Mouse (Mus musculus) myocyte (in vitro differentiated cells): ENCODE data around the gene Ttbk1. TPM values are rescaled to one million over a fixed set of nuclear protein-coding genes. Genes with fewer than 3 reads are reported as not detected.

Experiments
- H3K27me3 ChIP-seq: one replicate; pipeline ENCODE4 v1.6.1; 2011; ENCODE audit not compliant: control insufficient read depth, insufficient read depth, insufficient read length
- H3K36me3 ChIP-seq: one replicate; pipeline ENCODE4 v1.6.1; 2011; ENCODE audit not compliant: control insufficient read depth, insufficient read depth
- H3K4me2 ChIP-seq: one replicate; pipeline ENCODE4 v1.6.1; 2011; ENCODE audit warnings: low read depth, control low read depth
- H3K4me3 ChIP-seq: one replicate; pipeline ENCODE4 v1.5.1; 2011; ENCODE audit warnings: mild to moderate bottlenecking, control low read depth, moderate library complexity
- H3K79me2 ChIP-seq: one replicate; pipeline ENCODE4 v1.6.1; 2011; ENCODE audit not compliant: control insufficient read depth, insufficient read depth
- H3ac ChIP-seq: one replicate; pipeline ENCODE4 v1.6.1; 2011; ENCODE audit not compliant: control insufficient read depth, insufficient read length
- CEBPB ChIP-seq: IDR thresholded peaks from 2 replicates; pipeline ENCODE4 v1.6.1; 2011; ENCODE audit warnings: mild to moderate bottlenecking, moderate library complexity; ENCODE audit not compliant: poor library complexity, insufficient read depth, severe bottlenecking
- E2F4 ChIP-seq: IDR thresholded peaks from one replicate; pipeline ENCODE4 v1.6.1; 2011; ENCODE audit warnings: mild to moderate bottlenecking, control low read depth, moderate library complexity; ENCODE audit not compliant: insufficient read depth
- MAX ChIP-seq: IDR thresholded peaks from one replicate; pipeline ENCODE4 v1.6.1; 2011; ENCODE audit warnings: low read depth, mild to moderate bottlenecking, control low read depth
- MYOD1 ChIP-seq, 3 experiments: IDR thresholded peaks; one replicate each; pipeline ENCODE4 v1.6.1; 2011; ENCODE audit warnings: control low read depth in 2 of 3, low read depth in 2 of 3, mild to moderate bottlenecking in 2 of 3, moderate library complexity in 1 of 3; ENCODE audit not compliant: insufficient read length in 2 of 3, control insufficient read depth in 1 of 3
- MYOG ChIP-seq, 3 experiments: IDR thresholded peaks; one replicate each; pipeline ENCODE4 v1.6.1; 2011; ENCODE audit warnings: control low read depth in 2 of 3, low read depth in 2 of 3, mild to moderate bottlenecking in 2 of 3; ENCODE audit not compliant: insufficient read length in 2 of 3, control insufficient read depth in 1 of 3, insufficient read depth in 1 of 3
- POLR2A ChIP-seq: IDR thresholded peaks from one replicate; pipeline ENCODE4 v1.6.1; 2011; ENCODE audit warnings: low read depth, mild to moderate bottlenecking, control low read depth, moderate library complexity; ENCODE audit not compliant: insufficient read length
- POLR2AphosphoS2 ChIP-seq: IDR thresholded peaks from one replicate; pipeline ENCODE4 v1.6.1; 2011; ENCODE audit warnings: low read depth, control low read depth; ENCODE audit not compliant: insufficient read length
- REST ChIP-seq: IDR thresholded peaks from one replicate; pipeline ENCODE4 v1.6.1; 2011; ENCODE audit warnings: mild to moderate bottlenecking, control low read depth, moderate library complexity; ENCODE audit not compliant: insufficient read depth, insufficient read length
- SRF ChIP-seq: IDR thresholded peaks from one replicate; pipeline ENCODE4 v1.6.1; 2011; ENCODE audit warnings: low read depth; ENCODE audit not compliant: control insufficient read depth, insufficient read length
- TCF12 ChIP-seq: IDR thresholded peaks from one replicate; pipeline ENCODE4 v1.6.1; 2011; ENCODE audit warnings: mild to moderate bottlenecking, control low read depth; ENCODE audit not compliant: poor library complexity, insufficient read depth, severe bottlenecking
- TCF3 ChIP-seq: IDR thresholded peaks from one replicate; pipeline ENCODE4 v1.6.1; 2011; ENCODE audit warnings: low read depth, control low read depth; ENCODE audit not compliant: insufficient read length
- USF1 ChIP-seq: IDR thresholded peaks from one replicate; pipeline ENCODE4 v1.6.1; 2011; ENCODE audit warnings: low read depth, mild to moderate bottlenecking, control low read depth, moderate library complexity
- polyA plus RNA-seq: library from polyadenylated mRNA; unstranded; fragments of >200 nt; fragmentation: generic; extraction: Trizol; gene quantifications from one replicate; pipeline ENCODE4 v1.2.1, GENCODE M21; 2012; ENCODE audit warnings: missing spikeins

Ttbk1 gene
- not detected for polyA plus RNA-seq

DNA sequence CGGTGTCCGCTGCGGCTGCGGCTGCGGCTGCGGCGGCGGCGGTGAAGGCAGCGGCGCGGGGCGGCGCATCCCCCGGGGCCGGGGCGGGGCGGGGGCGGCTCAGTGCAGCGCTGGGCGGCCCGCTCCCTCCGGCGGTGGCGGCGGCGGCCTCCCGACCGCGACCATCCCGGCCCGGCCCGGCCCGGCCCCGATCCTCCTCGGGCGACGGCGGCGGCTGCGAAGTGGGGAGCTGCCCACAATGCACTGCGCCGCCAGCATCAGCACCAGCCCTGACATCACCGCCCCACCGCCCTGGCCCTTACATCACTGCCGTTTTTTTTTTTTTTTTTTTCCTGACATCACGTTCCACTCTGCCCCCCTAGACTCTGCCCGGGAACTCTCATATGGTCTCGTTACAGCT lies at the start of gene Ttbk1:
TSS of gene Ttbk1 (minus strand) at position 245 of the 400 bp plus-strand sequence.
- no peak for TF ChIP-seq MAX
- no peak for TF ChIP-seq CEBPB
- no peak for TF ChIP-seq USF1
- no peak for TF ChIP-seq MYOG (IDR thresholded peaks at IDR 0.05; ENCODE audit: control insufficient read depth in 1 of 3, insufficient read depth in 1 of 3, insufficient read length in 2 of 3, low read depth in 2 of 3)
- no peak for TF ChIP-seq E2F4
- TF ChIP-seq REST: no peak
- no peak for TF ChIP-seq MYOD1 (IDR thresholded peaks at IDR 0.05; ENCODE audit: control insufficient read depth in 1 of 3, insufficient read length in 2 of 3, low read depth in 2 of 3)
- TF ChIP-seq POLR2A: no peak
- no peak for TF ChIP-seq TCF12
- TF ChIP-seq TCF3: no peak
- TF ChIP-seq SRF: no peak
- TF ChIP-seq POLR2AphosphoS2: no peak

DNA sequence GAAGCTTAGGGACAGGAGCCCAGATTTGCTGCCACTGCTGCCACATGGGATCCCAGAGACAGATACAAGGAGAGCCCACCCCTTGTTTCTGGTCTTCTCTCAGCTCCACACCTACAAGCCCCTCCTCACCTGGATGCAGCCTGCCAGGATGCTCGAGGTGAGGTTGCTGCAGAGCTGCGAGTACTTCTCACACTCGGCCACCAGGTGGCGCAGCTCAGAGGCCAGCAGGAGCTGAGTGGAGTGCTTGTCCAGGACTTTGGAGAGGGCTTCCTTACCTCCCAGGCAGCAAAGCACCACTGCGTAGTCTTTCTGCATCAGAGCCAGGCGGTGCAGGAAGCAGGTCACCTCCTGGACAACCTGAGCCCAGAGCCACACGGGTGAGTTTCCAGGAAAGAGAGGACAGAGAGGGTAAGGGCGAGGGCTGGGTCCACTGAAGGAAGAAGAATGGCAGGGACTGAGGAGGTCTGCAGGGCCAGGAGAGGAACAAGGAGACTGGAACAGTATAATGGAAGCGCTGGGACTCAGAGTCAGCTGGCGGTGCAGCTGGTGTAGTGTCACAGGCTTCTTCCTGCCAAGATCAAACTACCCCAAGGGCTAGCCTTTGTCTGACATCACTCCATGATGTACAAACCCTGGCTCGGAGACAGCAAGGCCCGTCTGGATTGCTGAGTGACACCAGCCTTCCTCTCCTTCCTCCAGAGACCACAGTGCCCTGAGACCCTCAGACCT lies 38.3 kb upstream of the Ttbk1 start:
- H3K79me2 ChIP-seq: no peaks in the 10 kb centered on the region
- no peak overlapping the region for H3ac ChIP-seq
- no peak overlapping the region for H3K4me3 ChIP-seq
- no peak for TF ChIP-seq USF1
- no peak for TF ChIP-seq E2F4
- no peak for TF ChIP-seq MYOG (IDR thresholded peaks at IDR 0.05; ENCODE audit: control insufficient read depth in 1 of 3, insufficient read depth in 1 of 3, insufficient read length in 2 of 3, low read depth in 2 of 3)
- no peak for TF ChIP-seq SRF
- TF ChIP-seq TCF12: no peak
- TF ChIP-seq REST: no peak
- no peak for TF ChIP-seq MAX
- TF ChIP-seq POLR2AphosphoS2: no peak
- TF ChIP-seq TCF3: no peak
- no peak for TF ChIP-seq CEBPB
- H3K36me3 ChIP-seq: no peaks in the 10 kb centered on the region
- peaks cover 24% of the 10 kb centered on the region for H3K27me3 ChIP-seq
- no peak overlapping the region for H3K4me2 ChIP-seq

More for the DNA sequence above, at the start of gene Ttbk1:
- no peaks in the 10 kb centered on the region for H3K36me3 ChIP-seq
- peaks cover 77% of the 10 kb centered on the region for H3K27me3 ChIP-seq
- no peak within 1 kb of the TSS for H3K4me2 ChIP-seq
- no peak within 1 kb of the TSS for H3ac ChIP-seq
- no peak within 1 kb of the TSS for H3K4me3 ChIP-seq
- H3K79me2 ChIP-seq: no peaks in the 10 kb centered on the region

DNA sequence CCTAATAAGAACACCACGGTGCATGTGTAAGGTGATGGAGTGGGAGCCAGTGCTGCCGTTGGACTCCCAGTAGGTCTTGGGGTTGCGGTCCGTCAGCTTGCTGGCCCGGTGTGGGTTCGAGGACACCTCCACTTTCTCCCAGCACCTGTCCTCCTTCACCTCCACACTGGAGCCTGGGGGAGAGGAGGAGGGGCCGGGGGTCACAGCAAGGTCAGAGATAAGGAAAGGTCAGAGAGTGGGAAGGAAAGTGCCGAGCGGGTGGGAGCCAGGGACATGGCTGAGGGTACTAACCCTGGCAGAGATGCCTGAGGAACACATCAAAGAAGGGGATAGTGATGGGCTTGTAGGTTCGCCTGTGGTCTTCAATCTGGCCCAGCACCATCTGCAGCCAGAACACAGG lies 37.6 kb upstream of the Ttbk1 start:
- Histone ChIP-seq H3K79me2 (no peaks in the 10 kb centered on the region), H3K36me3 (no peaks in the 10 kb centered on the region), H3ac (no peak overlapping the region), H3K27me3 (peaks cover 31% of the 10 kb centered on the region), H3K4me3 (no peak overlapping the region), H3K4me2 (no peak overlapping the region)
- TF ChIP-seq USF1 (no peak), TCF12 (no peak)

DNA sequence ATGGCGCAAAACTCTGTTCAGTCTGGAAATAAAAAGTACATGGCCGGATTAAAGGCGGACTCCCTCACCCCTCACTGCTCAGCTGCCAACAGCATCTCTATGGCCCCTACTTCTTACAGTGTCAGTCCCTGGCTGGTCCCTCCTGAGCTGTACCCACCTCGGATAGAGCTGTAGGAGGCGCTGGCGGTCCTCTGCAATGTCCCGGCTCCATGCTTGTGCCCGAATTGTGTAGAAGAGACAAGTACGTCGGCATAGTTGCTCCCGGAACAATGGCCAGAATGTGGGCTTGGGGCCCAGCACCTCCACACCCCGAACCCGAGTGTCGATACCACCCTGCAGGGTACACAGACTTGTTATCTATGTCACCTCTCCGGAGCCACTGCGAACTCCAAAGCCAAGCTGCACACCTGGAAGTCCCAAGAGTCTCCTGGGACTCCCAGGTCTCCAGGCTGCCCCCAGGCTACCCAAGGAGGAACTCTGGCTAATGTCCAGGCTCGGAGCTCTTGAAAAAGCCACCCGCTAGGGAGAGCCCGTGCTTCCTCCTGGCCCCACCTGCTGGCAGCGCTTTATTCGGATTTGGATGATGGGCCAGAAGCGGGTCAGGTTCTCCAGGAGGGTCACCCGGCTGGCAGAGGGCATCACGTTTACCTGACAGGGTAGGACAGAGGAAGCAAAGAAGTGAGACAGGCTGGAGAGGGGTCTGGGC lies 34.6 kb upstream of the Ttbk1 start:
- TF ChIP-seq TCF12: no peak
- no peak for TF ChIP-seq USF1
- no peak for TF ChIP-seq MYOG (IDR thresholded peaks at IDR 0.05; ENCODE audit: control insufficient read depth in 1 of 3, insufficient read depth in 1 of 3, insufficient read length in 2 of 3, low read depth in 2 of 3)
- no peak for TF ChIP-seq MYOD1 (IDR thresholded peaks at IDR 0.05; ENCODE audit: control insufficient read depth in 1 of 3, insufficient read length in 2 of 3, low read depth in 2 of 3)
- no peak for TF ChIP-seq TCF3
- TF ChIP-seq CEBPB: no peak
- TF ChIP-seq MAX: no peak
- no peak for TF ChIP-seq POLR2AphosphoS2
- TF ChIP-seq REST: no peak
- TF ChIP-seq POLR2A: no peak
- Histone ChIP-seq H3K4me2 (no peak overlapping the region), H3K27me3 (peaks cover 45% of the 10 kb centered on the region), H3K36me3 (no peaks in the 10 kb centered on the region), H3K79me2 (no peaks in the 10 kb centered on the region), H3ac (no peak overlapping the region), H3K4me3 (no peak overlapping the region)
